Mouse (Mus musculus) hindbrain, embryonic 14.5 days (tissue): ENCODE results near the gene Zfyve21. TPM values are rescaled to one million over a fixed set of nuclear protein-coding genes. Genes with fewer than 3 reads are reported as not detected.

Source experiments
- ATAC-seq: fragments of 200-750 bp; cut with Nextera tagmentation; 2 replicates; pipeline ENCODE4 v1.8.0; 2017; ENCODE audit warnings: moderate number of reproducible peaks, mild to moderate bottlenecking, moderate TSS enrichment, moderate library complexity; ENCODE audit not compliant: low FRiP score
- DNase-seq: peaks from one replicate; pipeline ENCODE4 v3.0.0-alpha.2; 2015; ENCODE audit warnings: low spot score
- H3K27ac ChIP-seq: fragments of 300-500 bp; sonication (generic); 2 replicates; pipeline ENCODE4 v1.5.1; 2014; ENCODE audit warnings: mild to moderate bottlenecking, moderate library complexity
- H3K27me3 ChIP-seq: fragments of 300-500 bp; sonication (generic); 2 replicates; pipeline ENCODE4 v1.6.1; 2014; ENCODE audit warnings: mild to moderate bottlenecking, low read length, mixed read lengths; ENCODE audit not compliant: control insufficient read depth, insufficient read depth
- H3K36me3 ChIP-seq: fragments of 300-500 bp; sonication (generic); replicated peaks from 2 replicates; pipeline ENCODE4 v1.6.1; 2014; ENCODE audit not compliant: control insufficient read depth, insufficient read depth
- H3K4me1 ChIP-seq: fragments of 300-500 bp; sonication (generic); replicated peaks from 2 replicates; pipeline ENCODE4 v1.6.1; 2014; ENCODE audit warnings: antibody characterized with exemption, low read length, mixed read lengths; ENCODE audit not compliant: control insufficient read depth, insufficient read depth
- H3K4me2 ChIP-seq: fragments of 300-500 bp; sonication (generic); replicated peaks from 2 replicates; pipeline ENCODE4 v1.6.1; 2014; ENCODE audit warnings: mild to moderate bottlenecking, moderate library complexity
- H3K4me3 ChIP-seq: fragments of 300-500 bp; sonication (generic); replicated peaks from 2 replicates; pipeline ENCODE4 v1.5.1; 2014; ENCODE audit warnings: mild to moderate bottlenecking, low read length
- H3K9ac ChIP-seq: fragments of 300-500 bp; sonication (generic); 2 replicates; pipeline ENCODE4 v1.6.1; 2014
- H3K9me3 ChIP-seq: fragments of 300-500 bp; sonication (generic); 2 replicates; pipeline ENCODE4 v1.6.1; 2016; ENCODE audit warnings: low read length; ENCODE audit not compliant: control insufficient read depth
- WGBS: fragments of 180-500 bp; shearing (Covaris S2); extraction: QIAGEN DNeasy Blood & Tissue Kit; methylation state at CpG from one replicate; pipeline ENCODE4 v1.1.7; 2014; 5-methylcytosine and 5-hydroxymethylcytosine counted together
- polyA plus RNA-seq: library from polyadenylated mRNA; unstranded; fragments of >200 nt; fragmentation: Nextera tagmentation; extraction: Ambion mirVana; gene quantifications from 2 replicates; pipeline ENCODE4 v1.2.1, GENCODE M21; 2014

Gene Zfyve21
- polyA plus RNA-seq, 1 experiment from 2014 or later = 40.1 TPM

DNA sequence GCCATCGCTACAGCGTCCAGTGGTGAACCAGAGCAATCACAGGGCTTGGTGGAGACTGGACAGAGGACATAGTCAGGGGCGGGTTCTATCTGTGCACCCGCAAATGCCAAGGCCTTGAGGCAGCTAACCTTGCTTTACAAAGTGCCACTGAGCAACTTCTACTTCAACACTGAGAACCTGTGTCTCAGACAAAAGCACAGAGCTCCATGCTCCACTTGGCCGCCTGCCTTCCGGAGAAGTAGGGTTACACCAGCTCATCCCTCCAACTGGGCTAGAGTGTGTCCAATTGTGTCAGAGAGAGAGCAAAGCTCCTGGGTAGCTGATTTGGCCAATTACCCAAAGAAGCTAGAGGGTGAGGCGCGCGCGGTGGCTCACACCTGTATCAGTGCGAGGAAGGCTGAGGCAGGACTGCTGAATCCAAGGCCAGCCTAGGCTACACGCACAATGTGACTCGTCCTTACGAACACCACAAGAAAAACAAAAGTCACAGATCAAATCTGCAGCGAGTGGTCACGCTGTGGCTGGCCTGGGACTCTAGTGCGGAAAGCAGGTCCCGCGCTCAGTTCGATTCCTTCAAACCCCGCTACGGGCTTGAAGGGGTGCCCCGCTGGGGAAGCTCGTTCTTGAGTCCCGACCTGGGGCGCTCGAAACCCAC lies 732 bp upstream of the Zfyve21 start:
- DNase-seq = no peak

GRCm38 (mm10) chr12:111814769-111815762 lies 1.1 kb downstream of the Zfyve21 start:
- H3K9ac ChIP-seq = peak overlapping the region; percentile 75
- peak overlapping the region; percentile 96 for H3K4me2 ChIP-seq
- WGBS = 31% methylated on average over 19 of the region's 19 CpGs
- no peak for DNase-seq
- no peaks in the 10 kb centered on the region for H3K9me3 ChIP-seq
- peak overlapping the region; percentile 91 for H3K4me3 ChIP-seq
- H3K27me3 ChIP-seq = no peaks in the 10 kb centered on the region
- ATAC-seq = no peak
- no peaks in the 10 kb centered on the region for H3K36me3 ChIP-seq
- peaks cover 15% of the 10 kb centered on the region for H3K4me1 ChIP-seq
- no peak overlapping the region for H3K27ac ChIP-seq

More for the DNA sequence above, 732 bp upstream of the Zfyve21 start:
- Histone ChIP-seq H3K27me3 (no peaks in the 10 kb centered on the region), H3K36me3 (peaks cover 8% of the 10 kb centered on the region), H3K4me2 (peak overlapping the region; percentile 71), H3K9me3 (no peaks in the 10 kb centered on the region), H3K27ac (no peak overlapping the region), H3K4me3 (peak overlapping the region; percentile 58), H3K9ac (peak overlapping the region; percentile 44), H3K4me1 (peaks cover 15% of the 10 kb centered on the region)
- WGBS = 7% methylated on average over 27 of the region's 27 CpGs
- no peak for ATAC-seq

GRCm38 (mm10) chr12:111816528-111816927 lies 2.6 kb downstream of the Zfyve21 start:
- Histone ChIP-seq H3K4me3 (no peak overlapping the region), H3K9ac (no peak overlapping the region), H3K4me1 (peaks cover 15% of the 10 kb centered on the region), H3K27ac (no peak overlapping the region), H3K36me3 (no peaks in the 10 kb centered on the region), H3K27me3 (no peaks in the 10 kb centered on the region), H3K9me3 (no peaks in the 10 kb centered on the region), H3K4me2 (no peak overlapping the region)
- 69% methylated on average over 13 of the region's 13 CpGs for WGBS
- DNase-seq (no peak), ATAC-seq (no peak)

DNA sequence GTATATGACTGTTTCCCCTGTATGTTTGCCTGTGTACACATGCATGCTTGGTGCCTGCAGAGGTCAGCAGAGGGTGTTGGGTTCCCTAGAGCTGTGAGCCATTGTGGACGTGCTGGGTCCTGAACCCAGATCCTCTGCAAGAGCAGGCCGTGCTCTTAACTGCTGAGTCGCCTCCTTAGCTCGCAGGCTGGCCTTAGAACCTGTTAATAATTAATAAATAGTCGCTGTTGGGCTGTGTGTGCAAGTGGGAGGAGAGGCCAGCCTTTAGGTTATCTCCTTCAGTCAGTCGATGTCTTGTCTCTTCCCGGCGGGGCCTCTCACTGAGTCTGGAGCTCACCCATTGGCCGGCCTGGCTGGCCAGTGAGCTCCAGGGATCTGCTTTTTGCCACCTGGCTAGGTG lies 3.0 kb downstream of the Zfyve21 start:
- Histone ChIP-seq H3K4me3 (no peak overlapping the region), H3K4me2 (no peak overlapping the region), H3K4me1 (peaks cover 15% of the 10 kb centered on the region), H3K9me3 (no peaks in the 10 kb centered on the region), H3K27ac (no peak overlapping the region), H3K36me3 (no peaks in the 10 kb centered on the region), H3K27me3 (no peaks in the 10 kb centered on the region), H3K9ac (no peak overlapping the region)
- 58% methylated on average over 9 of the region's 9 CpGs for WGBS
- ATAC-seq (no peak), DNase-seq (no peak)

DNA sequence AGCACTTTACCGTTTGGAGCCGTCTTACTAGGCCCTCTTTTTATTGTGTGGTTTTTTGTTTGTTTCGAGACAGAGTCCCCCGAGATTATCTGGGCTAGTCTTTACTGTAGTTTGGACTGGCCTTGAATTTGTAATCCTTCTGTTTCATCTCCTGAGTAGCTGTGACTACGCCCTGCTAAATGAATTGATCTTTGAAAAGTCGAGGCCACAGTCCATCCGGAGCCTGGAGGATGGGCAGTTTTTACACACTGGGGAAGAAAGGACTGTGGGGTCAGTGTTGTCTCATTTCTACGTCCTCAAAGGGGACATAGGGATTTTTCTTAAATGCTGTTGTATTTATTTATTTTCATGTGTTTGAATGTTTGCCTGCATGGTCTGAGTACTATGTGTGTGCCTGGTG lies 4.0 kb downstream of the Zfyve21 start:
- ATAC-seq = no peak
- Histone ChIP-seq H3K4me3 (no peak overlapping the region), H3K9me3 (no peaks in the 10 kb centered on the region)

GRCm38 (mm10) chr12:111819936-111820335 lies 6.0 kb downstream of the Zfyve21 start:
- Histone ChIP-seq H3K27ac (no peak overlapping the region), H3K4me2 (no peak overlapping the region), H3K9ac (no peak overlapping the region), H3K4me1 (0 out of 2 replicates have a peak, but pooled peaks cover 3% of the 10 kb centered on the region), H3K4me3 (no peak overlapping the region), H3K27me3 (no peaks in the 10 kb centered on the region), H3K36me3 (peaks cover 18% of the 10 kb centered on the region), H3K9me3 (no peaks in the 10 kb centered on the region)
- WGBS = 84% methylated on average over 8 of the region's 8 CpGs
- no peak for DNase-seq
- ATAC-seq = no peak

More for the DNA sequence above, 4.0 kb downstream of the Zfyve21 start:
- no peak for DNase-seq
- H3K4me1 ChIP-seq = peaks cover 13% of the 10 kb centered on the region
- no peak overlapping the region for H3K9ac ChIP-seq
- WGBS = 89% methylated on average over 8 of the region's 8 CpGs
- H3K27ac ChIP-seq = no peak overlapping the region
- H3K4me2 ChIP-seq = no peak overlapping the region
- no peaks in the 10 kb centered on the region for H3K36me3 ChIP-seq
- no peaks in the 10 kb centered on the region for H3K27me3 ChIP-seq

GRCm38 (mm10) chr12:111820708-111821107 lies 6.7 kb downstream of the Zfyve21 start:
- Histone ChIP-seq H3K27ac (no peak overlapping the region), H3K4me3 (no peak overlapping the region), H3K36me3 (peaks cover 26% of the 10 kb centered on the region), H3K4me2 (no peak overlapping the region), H3K9me3 (no peaks in the 10 kb centered on the region), H3K9ac (no peak overlapping the region; the same call in 1 of the 2 replicates), H3K4me1 (no peaks in the 10 kb centered on the region), H3K27me3 (no peaks in the 10 kb centered on the region)
- no peak for ATAC-seq
- WGBS = 91% methylated on average over 7 of the region's 7 CpGs
- DNase-seq = no peak

DNA sequence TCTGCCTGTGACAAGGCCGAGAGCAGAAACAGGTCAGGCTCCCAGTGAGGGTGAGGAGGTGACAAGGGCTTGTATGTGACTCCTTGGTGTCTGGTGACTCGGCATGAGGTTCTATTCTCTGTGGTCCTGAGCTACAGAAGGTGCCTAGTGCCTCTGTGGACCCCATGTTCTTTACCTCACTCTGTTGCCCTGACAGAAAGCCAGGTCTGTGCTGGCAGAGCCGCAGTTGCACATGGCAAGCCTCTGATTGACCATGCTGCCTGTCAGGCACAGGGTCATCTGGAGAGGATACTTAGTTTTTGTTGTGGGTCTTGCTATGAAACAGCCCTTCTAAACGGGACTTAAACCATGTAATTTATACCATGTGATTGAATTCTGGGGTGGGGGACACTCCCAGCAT lies 8.0 kb downstream of the Zfyve21 start:
- Histone ChIP-seq H3K27me3 (no peaks in the 10 kb centered on the region), H3K36me3 (peaks cover 38% of the 10 kb centered on the region), H3K4me2 (no peak overlapping the region), H3K4me1 (no peaks in the 10 kb centered on the region), H3K4me3 (no peak overlapping the region), H3K9ac (no peak overlapping the region), H3K9me3 (no peaks in the 10 kb centered on the region), H3K27ac (no peak overlapping the region)
- DNase-seq (no peak), ATAC-seq (no peak)
- WGBS = 62% methylated on average over 4 of the region's 4 CpGs

DNA sequence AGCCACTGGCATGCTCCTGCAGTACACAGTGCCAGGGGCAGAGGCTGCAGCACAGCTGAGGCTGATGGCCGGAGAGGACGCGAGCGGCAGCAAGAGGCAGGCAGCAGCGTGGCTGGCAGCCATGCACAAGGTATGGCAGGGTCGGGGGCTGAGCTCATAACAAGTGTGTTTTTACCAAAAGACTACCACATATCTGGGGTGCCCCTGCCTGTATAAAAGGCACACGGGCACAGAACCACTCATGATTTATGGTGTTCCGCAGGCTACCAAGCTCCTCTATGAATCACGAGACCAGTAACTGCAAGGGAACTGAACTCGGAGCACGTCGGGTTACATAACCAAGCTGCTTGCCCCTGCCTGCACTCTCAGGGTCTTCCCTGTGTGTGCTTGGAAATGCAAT lies 13.6 kb downstream of the Zfyve21 start:
- Histone ChIP-seq H3K4me3 (no peak overlapping the region), H3K9ac (no peak overlapping the region), H3K27ac (no peak overlapping the region), H3K9me3 (no peaks in the 10 kb centered on the region), H3K4me1 (no peaks in the 10 kb centered on the region), H3K27me3 (no peaks in the 10 kb centered on the region), H3K4me2 (no peak overlapping the region), H3K36me3 (peaks cover 94% of the 10 kb centered on the region)
- no peak for DNase-seq
- ATAC-seq = no peak
- WGBS = 89% methylated on average over 12 of the region's 12 CpGs
